Mouse (Mus musculus): ENCODE data around the gene Gm10642. TPM values are rescaled to one million over a fixed set of nuclear protein-coding genes. Genes with fewer than 3 reads are reported as not detected.
A peak's percentile ranks its signal among the peaks of the same experiment; 100 is the strongest.

The Gm10642 gene
- polyA plus RNA-seq, 2 experiments: 0.50 to 0.86 TPM

DNA sequence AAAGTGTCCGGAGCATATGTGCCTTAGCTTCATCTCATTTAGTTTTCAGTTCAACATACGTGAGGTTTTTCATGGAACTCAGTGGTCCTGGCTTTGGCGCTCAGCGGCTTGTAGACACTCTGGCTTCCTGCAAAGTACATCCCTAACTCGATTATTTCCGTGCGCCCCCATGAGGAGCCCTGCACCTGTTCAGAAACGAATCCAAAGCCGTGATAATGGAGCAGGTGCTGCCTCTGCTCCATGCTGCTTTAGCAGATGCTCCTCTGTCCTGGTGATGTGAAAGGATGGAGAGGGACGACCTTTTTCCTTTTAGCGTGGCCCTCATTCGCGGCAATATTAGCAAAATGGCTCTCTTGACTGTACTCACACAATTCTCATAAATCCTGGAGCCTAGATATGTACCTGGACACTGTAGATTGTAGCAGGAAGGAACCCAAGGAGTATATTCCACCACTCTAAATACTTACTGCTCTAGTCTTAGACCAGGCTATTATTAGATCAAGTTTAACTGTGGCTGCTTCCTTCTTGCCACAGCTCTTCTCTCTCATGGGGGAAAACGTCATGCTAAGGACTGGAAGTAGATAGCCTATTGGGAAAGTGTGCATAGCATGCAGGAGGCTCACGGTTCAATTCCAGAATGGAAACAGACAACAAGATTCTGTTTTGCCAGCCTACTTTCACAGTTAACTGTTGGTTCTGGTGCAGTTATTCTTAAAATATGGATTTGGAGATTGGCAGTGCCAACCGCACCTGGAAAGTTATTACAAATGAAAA is 9.5 kb downstream of the Gm10642 start:
- ATAC-seq (ENCODE audit: insufficient read depth): no peak
- Histone ChIP-seq H3K9me3 (ENCODE audit: control insufficient read depth, low read length) (peaks cover 3% of the 10 kb centered on the region; the same call in 1 of the 2 replicates), H3K4me2 (ENCODE audit: low read depth) (no peak overlapping the region), H3K36me3 (replicated peaks; ENCODE audit: control insufficient read depth, insufficient read depth, low read depth) (no peaks in the 10 kb centered on the region; the same call in 1 of the 2 replicates), H3K4me1 (replicated peaks; ENCODE audit: control insufficient read depth in 2 of 2, insufficient read depth in 2 of 2, low read length in 1 of 2) (peaks cover 16 to 24% of the 10 kb centered on the region in 2 experiments), H3K27ac (no peak overlapping the region), H3K27me3 (ENCODE audit: control insufficient read depth, insufficient read depth, low read length) (no peaks in the 10 kb centered on the region), H3K4me3 (ENCODE audit: insufficient read depth in 1 of 2, low read depth in 2 of 2, low read length in 2 of 2) (no peak overlapping the region), H3K9ac (replicated peaks) (no peak overlapping the region; the same call in 1 of the 2 replicates)
- WGBS (ENCODE audit: insufficient replicate concordance): 65% methylated on average over 16 of the region's 16 CpGs
- no peak for DNase-seq (ENCODE audit: low read depth in 3 of 3, low spot score in 3 of 3)
- no peak for TF ChIP-seq CTCF (IDR thresholded peaks at IDR 0.05; ENCODE audit: low read depth)
- TF ChIP-seq EP300 (IDR thresholded peaks at IDR 0.05; ENCODE audit: low read depth): no peak

DNA sequence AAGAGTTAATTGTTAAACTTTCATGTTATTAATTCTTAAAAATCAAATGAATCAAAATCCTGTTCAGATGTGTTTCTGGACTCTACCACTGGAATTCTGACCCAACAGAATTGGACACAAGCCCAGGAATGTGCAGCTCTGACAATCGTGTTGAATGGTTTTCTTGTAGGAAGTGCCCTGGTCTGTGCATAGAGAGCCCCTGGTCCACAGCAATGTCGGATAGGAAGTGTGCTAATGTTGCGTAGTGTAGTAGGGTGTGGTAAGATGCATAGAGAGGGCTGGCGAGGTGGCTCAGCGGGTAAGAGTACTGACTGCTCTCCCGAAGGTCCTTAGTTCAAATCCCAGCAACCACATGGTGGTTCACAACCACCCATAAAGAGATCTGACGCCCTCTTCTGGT is 10.8 kb downstream of the Gm10642 start:
- DNase-seq (ENCODE audit: low read depth in 3 of 3, low spot score in 3 of 3) (no peak), ATAC-seq (ENCODE audit: insufficient read depth) (no peak)
- Histone ChIP-seq H3K36me3 (replicated peaks; ENCODE audit: control insufficient read depth, insufficient read depth, low read depth) (no peaks in the 10 kb centered on the region; the same call in 1 of the 2 replicates), H3K9me3 (ENCODE audit: control insufficient read depth, low read length) (peaks cover 3% of the 10 kb centered on the region; the same call in 1 of the 2 replicates), H3K9ac (replicated peaks) (no peak overlapping the region), H3K4me1 (replicated peaks; ENCODE audit: control insufficient read depth in 2 of 2, insufficient read depth in 2 of 2, low read length in 1 of 2) (peaks cover 27 to 29% of the 10 kb centered on the region in 2 experiments), H3K27ac (no peak overlapping the region; the same call in 1 of the 2 replicates), H3K4me3 (ENCODE audit: insufficient read depth in 1 of 2, low read depth in 2 of 2, low read length in 2 of 2) (no peak overlapping the region), H3K4me2 (ENCODE audit: low read depth) (no peak overlapping the region), H3K27me3 (ENCODE audit: control insufficient read depth, insufficient read depth, low read length) (no peaks in the 10 kb centered on the region)
- TF ChIP-seq EP300 (IDR thresholded peaks at IDR 0.05; ENCODE audit: low read depth) (no peak), CTCF (IDR thresholded peaks at IDR 0.05; ENCODE audit: low read depth) (0 out of 2 replicates have a peak, but pooled peaks have one; percentile 17)
- 57% methylated on average over 7 of the region's 7 CpGs for WGBS (ENCODE audit: insufficient replicate concordance)

GRCm38 (mm10) chr9:70668048-70668447 is 12.0 kb downstream of the Gm10642 start:
- H3K4me1 ChIP-seq (replicated peaks; ENCODE audit: control insufficient read depth in 2 of 2, insufficient read depth in 2 of 2, low read length in 1 of 2): peaks cover 33 to 39% of the 10 kb centered on the region in 2 experiments
- H3K27ac ChIP-seq: peak overlapping the region; percentile 36
- no peak for ATAC-seq (ENCODE audit: insufficient read depth)

DNA sequence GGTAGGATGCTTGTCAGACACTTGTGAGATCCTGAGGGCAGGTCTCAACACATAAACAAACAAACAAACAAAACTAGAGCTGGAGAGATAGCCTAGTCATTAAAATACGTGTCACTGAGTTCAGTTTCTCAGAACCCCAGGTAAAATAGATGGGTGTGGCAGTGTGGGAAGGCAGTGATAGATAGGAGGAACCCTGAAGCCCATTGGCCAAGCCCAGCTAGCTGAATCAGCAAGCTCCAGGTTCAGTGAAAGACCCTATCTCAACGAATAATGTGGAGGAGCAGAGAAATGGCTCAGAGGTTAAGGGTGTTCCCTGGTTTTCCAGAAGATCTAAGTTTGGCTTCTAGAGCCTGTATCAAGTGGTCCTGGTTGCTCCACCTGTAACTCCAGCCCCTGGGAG is 13.1 kb downstream of the Gm10642 start:
- Histone ChIP-seq H3K4me1 (replicated peaks; ENCODE audit: control insufficient read depth in 2 of 2, insufficient read depth in 2 of 2, low read length in 1 of 2) (peaks cover 33 to 42% of the 10 kb centered on the region in 2 experiments), H3K4me3 (ENCODE audit: insufficient read depth in 1 of 2, low read depth in 2 of 2, low read length in 2 of 2) (peak overlapping the region in 1 of 2 experiments; percentile 17; a peak in 2 of 4 replicates), H3K27ac (peak overlapping the region; percentile 99), H3K27me3 (ENCODE audit: control insufficient read depth, insufficient read depth, low read length) (no peaks in the 10 kb centered on the region), H3K4me2 (ENCODE audit: low read depth) (peak overlapping the region; percentile 62), H3K9ac (replicated peaks) (peak overlapping the region; percentile 68), H3K9me3 (ENCODE audit: control insufficient read depth, low read length) (peaks cover 3% of the 10 kb centered on the region; the same call in 1 of the 2 replicates), H3K36me3 (replicated peaks; ENCODE audit: control insufficient read depth, insufficient read depth, low read depth) (no peaks in the 10 kb centered on the region; the same call in 1 of the 2 replicates)
- TF ChIP-seq CTCF (IDR thresholded peaks at IDR 0.05; ENCODE audit: low read depth): no peak
- TF ChIP-seq EP300 (IDR thresholded peaks at IDR 0.05; ENCODE audit: low read depth): peak; percentile 91
- peak; percentile 90 to 95 (median 90) for DNase-seq (ENCODE audit: low read depth in 3 of 3, low spot score in 3 of 3)
- ATAC-seq (ENCODE audit: insufficient read depth): peak; percentile 91
- 16% methylated on average over 2 of the region's 2 CpGs for WGBS (ENCODE audit: insufficient replicate concordance)

More at GRCm38 (mm10) chr9:70668048-70668447, 12.0 kb downstream of the Gm10642 start:
- no peak overlapping the region for H3K9ac ChIP-seq (replicated peaks)
- DNase-seq (ENCODE audit: low read depth in 3 of 3, low spot score in 3 of 3): no peak
- TF ChIP-seq CTCF (IDR thresholded peaks at IDR 0.05; ENCODE audit: low read depth) (peak; percentile 73), EP300 (IDR thresholded peaks at IDR 0.05; ENCODE audit: low read depth) (no peak)
- H3K4me2 ChIP-seq (ENCODE audit: low read depth): no peak overlapping the region
- peaks cover 3% of the 10 kb centered on the region; the same call in 1 of the 2 replicates for H3K9me3 ChIP-seq (ENCODE audit: control insufficient read depth, low read length)
- H3K27me3 ChIP-seq (ENCODE audit: control insufficient read depth, insufficient read depth, low read length): no peaks in the 10 kb centered on the region
- H3K36me3 ChIP-seq (replicated peaks; ENCODE audit: control insufficient read depth, insufficient read depth, low read depth): no peaks in the 10 kb centered on the region; the same call in 1 of the 2 replicates
- H3K4me3 ChIP-seq (ENCODE audit: insufficient read depth in 1 of 2, low read depth in 2 of 2, low read length in 2 of 2): no peak overlapping the region

- Histone ChIP-seq H3K9me3 (ENCODE audit: control insufficient read depth, low read length) (peaks cover 3% of the 10 kb centered on the region; the same call in 1 of the 2 replicates), H3K9ac (replicated peaks) (peak overlapping the region; percentile 41), H3K36me3 (replicated peaks; ENCODE audit: control insufficient read depth, insufficient read depth, low read depth) (no peaks in the 10 kb centered on the region; the same call in 1 of the 2 replicates), H3K4me1 (replicated peaks; ENCODE audit: control insufficient read depth in 2 of 2, insufficient read depth in 2 of 2, low read length in 1 of 2) (peaks cover 36 to 47% of the 10 kb centered on the region in 2 experiments), H3K27me3 (ENCODE audit: control insufficient read depth, insufficient read depth, low read length) (no peaks in the 10 kb centered on the region), H3K4me2 (ENCODE audit: low read depth) (peak overlapping the region; percentile 62), H3K27ac (peak overlapping the region; percentile 99), H3K4me3 (ENCODE audit: insufficient read depth in 1 of 2, low read depth in 2 of 2, low read length in 2 of 2) (no peak overlapping the region)
- ATAC-seq (ENCODE audit: insufficient read depth) (peak; percentile 72), DNase-seq (ENCODE audit: low read depth in 3 of 3, low spot score in 3 of 3) (peak; percentile 78 to 84 (median 80))
- WGBS (ENCODE audit: insufficient replicate concordance): 18% methylated on average over 6 of the region's 6 CpGs
- TF ChIP-seq CTCF (IDR thresholded peaks at IDR 0.05; ENCODE audit: low read depth): no peak
- peak; percentile 89 for TF ChIP-seq EP300 (IDR thresholded peaks at IDR 0.05; ENCODE audit: low read depth)
Observed at GRCm38 (mm10) chr9:70670381-70670780, 14.3 kb downstream of the Gm10642 start.

Data from liver, embryonic 14.5 days (tissue).